ENCODE assay signal across 9 mouse cellular contexts in the genomic region with DNA sequence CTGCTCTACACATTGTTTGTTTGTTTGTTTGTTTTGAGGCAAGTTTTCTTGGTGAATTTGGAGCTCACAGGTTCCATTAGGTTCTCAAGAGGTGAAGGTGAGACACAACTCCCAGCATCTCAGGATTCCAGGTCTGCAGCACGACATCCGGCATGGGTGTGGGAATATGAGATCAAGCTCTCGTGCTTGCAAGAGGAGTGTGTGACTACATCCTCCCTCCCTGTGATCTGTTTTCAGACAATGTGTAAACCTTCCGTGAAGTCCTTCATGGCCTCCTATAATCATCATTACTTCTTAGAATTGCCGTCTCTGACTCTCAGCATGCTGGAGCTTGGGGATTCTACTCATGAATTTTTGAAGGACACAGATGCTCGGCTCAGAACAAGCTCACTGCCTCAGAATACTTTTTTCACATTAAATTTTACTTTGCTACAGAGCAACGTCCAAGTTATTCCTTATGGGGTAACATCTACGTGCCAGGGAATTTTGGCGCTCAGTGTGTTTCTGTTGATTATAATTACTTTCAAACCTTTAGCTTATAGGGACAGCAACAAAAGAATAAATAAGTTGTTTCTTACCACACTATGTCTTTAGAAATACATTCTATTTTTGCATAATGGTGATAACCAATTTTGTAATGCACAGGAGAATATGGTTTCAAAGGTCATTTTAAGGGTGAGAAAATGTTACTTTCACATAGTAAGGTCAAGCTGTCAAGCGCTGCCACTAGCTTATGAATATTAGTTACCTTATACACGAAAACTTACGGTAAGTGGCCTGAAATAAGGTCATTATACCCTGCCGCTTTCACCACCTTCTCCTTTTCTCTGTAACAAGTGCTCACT.
A peak's percentile ranks its signal among the peaks of the same experiment; 100 is the strongest.
DNase-seq lines count a peak whose midpoint lies in the region; ATAC-seq lines count a peak whose summit lies in the region.
"Had no signal": no experiment of that assay in that cellular context is flagged by ENCODE, and none has a peak within 500 bp of the region (broad histone marks: within the 10 kb centered on the region; RNA-seq: fewer than 3 reads in every experiment).

No protein-coding gene starts in this region.

- no peak overlapping the region for H3K27ac ChIP-seq in neural tube, embryonic 11.5 days (ENCODE audit: low read depth, low read length)
- H3K27ac ChIP-seq: intestine, embryonic 15.5 days had no signal

- 41% methylated on average over 13 of the region's 13 CpGs for WGBS in neural tube, embryonic 11.5 days

- no peaks in the 10 kb centered on the region for H3K9me3 ChIP-seq in neural tube, embryonic 11.5 days (ENCODE audit: control insufficient read depth, low read length)
- H3K9me3 ChIP-seq: intestine, embryonic 15.5 days had no signal

- no peaks in the 10 kb centered on the region for H3K36me3 ChIP-seq in neural tube, embryonic 11.5 days (ENCODE audit: control insufficient read depth, insufficient read depth, low read length)
- H3K36me3 ChIP-seq in splenic B cell, adult 2 months (ENCODE audit: control insufficient read depth, insufficient read depth, low read length, poor library complexity, severe bottlenecking), result no peaks in the 10 kb centered on the region
- H3K36me3 ChIP-seq: intestine, embryonic 15.5 days had no signal

- H3K4me3 ChIP-seq in neural tube, embryonic 11.5 days (ENCODE audit: low read depth, low read length), result no peak overlapping the region
- H3K4me3 ChIP-seq: intestine, embryonic 15.5 days had no signal

- H3K27me3 ChIP-seq in neural tube, embryonic 11.5 days (ENCODE audit: control insufficient read depth, insufficient read depth, low read length), result no peaks in the 10 kb centered on the region
- H3K27me3 ChIP-seq in splenic B cell, adult 2 months (ENCODE audit: control insufficient read depth, insufficient read depth, low read length, poor library complexity, severe bottlenecking), result no peaks in the 10 kb centered on the region
- H3K27me3 ChIP-seq: intestine, embryonic 15.5 days had no signal

- H3K9ac ChIP-seq in neural tube, embryonic 11.5 days (ENCODE audit: low read length), result no peak overlapping the region
- H3K9ac ChIP-seq: intestine, embryonic 15.5 days had no signal

- H3K4me1 ChIP-seq in neural tube, embryonic 11.5 days (ENCODE audit: control insufficient read depth, insufficient read depth, low read length), result no peaks in the 10 kb centered on the region
- H3K4me1 ChIP-seq: intestine, embryonic 15.5 days had no signal

- H3K4me2 ChIP-seq in neural tube, embryonic 11.5 days (ENCODE audit: low read depth), result 0 out of 2 replicates have a peak overlapping the region, but pooled peaks have one; percentile 17
- H3K4me2 ChIP-seq: intestine, embryonic 15.5 days had no signal

- peak; percentile 73 for DNase-seq in cerebellum, adult 9-10 months
- DNase-seq in cerebellum, postnatal 10 days, result no peak
- peak; percentile 34 for DNase-seq in neural tube, embryonic 11.5 days (ENCODE audit: low spot score)
- no peak for DNase-seq in neural tube, embryonic 10.5 days (ENCODE audit: extremely low spot score, low spot score)
- peak; percentile 84 for DNase-seq in hindlimb bud, embryonic 11.5 days (ENCODE audit: extremely low spot score, low read depth, low spot score)
- DNase-seq in splenic B cell, adult 2 months (ENCODE audit: low read depth, low spot score), result peak; percentile 7
- DNase-seq in thymus, postnatal 14 days, result no peak
- DNase-seq in layer of hippocampus, postnatal 25 days (ENCODE audit: extremely low spot score in 1 of 2, low spot score in 1 of 2), result no peak

- ATAC-seq in neural tube, embryonic 11.5 days (ENCODE audit: insufficient read depth, low FRiP score, low TSS enrichment), result peak; percentile 59
- ATAC-seq: intestine, embryonic 15.5 days had no signal

Comparison
In these comparisons a context has a peak if more than half of its experiments do, and no peak if none do; other contexts are left out.
1. DNase-seq: peak in cerebellum, adult 9-10 months (single experiment), neural tube, embryonic 11.5 days (single experiment), hindlimb bud, embryonic 11.5 days (single experiment) and splenic B cell, adult 2 months (single experiment); none in cerebellum, postnatal 10 days (0 of 2), neural tube, embryonic 10.5 days (single experiment), thymus, postnatal 14 days (single experiment) and layer of hippocampus, postnatal 25 days (0 of 2).